Mouse (Mus musculus) limb, embryonic 11.5 days (tissue): ENCODE data around the gene Nr3c2. TPM values are rescaled to one million over a fixed set of nuclear protein-coding genes. Genes with fewer than 3 reads are reported as not detected.

Source experiments
- ATAC-seq: fragments of 200-750 bp; cut with Nextera tagmentation; 2 replicates; pipeline ENCODE4 v1.8.0; 2017; ENCODE audit warnings: low read depth; ENCODE audit not compliant: insufficient number of reproducible peaks, low FRiP score, low TSS enrichment
- DNase-seq: peaks from one replicate; pipeline ENCODE4 v3.0.0-alpha.2; 2015; ENCODE audit warnings: low spot score
- H3K27ac ChIP-seq: fragments of 300-500 bp; sonication (generic); replicated peaks from 2 replicates; pipeline ENCODE4 v1.5.1; 2014; ENCODE audit warnings: low read depth, mild to moderate bottlenecking, low read length
- H3K27me3 ChIP-seq: fragments of 300-500 bp; sonication (generic); 2 replicates; pipeline ENCODE4 v1.6.1; 2014; ENCODE audit warnings: mild to moderate bottlenecking, low read length, mixed read lengths; ENCODE audit not compliant: control insufficient read depth, insufficient read depth
- H3K36me3 ChIP-seq: fragments of 300-500 bp; sonication (generic); 2 replicates; pipeline ENCODE4 v1.6.1; 2014; ENCODE audit warnings: mild to moderate bottlenecking, low read length, moderate library complexity, mixed read lengths; ENCODE audit not compliant: control insufficient read depth, insufficient read depth
- H3K4me1 ChIP-seq: fragments of 300-500 bp; sonication (generic); 2 replicates; pipeline ENCODE4 v1.6.1; 2014; ENCODE audit warnings: low read length, mixed read lengths; ENCODE audit not compliant: control insufficient read depth, insufficient read depth
- H3K4me2 ChIP-seq: fragments of 300-500 bp; sonication (generic); 2 replicates; pipeline ENCODE4 v1.6.1; 2014; ENCODE audit warnings: low read depth, mild to moderate bottlenecking, moderate library complexity; ENCODE audit not compliant: severe bottlenecking
- H3K4me3 ChIP-seq: fragments of 300-500 bp; sonication (generic); 2 replicates; pipeline ENCODE4 v1.5.1; 2014; ENCODE audit warnings: low read depth, low read length
- H3K9ac ChIP-seq: fragments of 300-500 bp; sonication (generic); 2 replicates; pipeline ENCODE4 v1.6.1; 2014; ENCODE audit warnings: mild to moderate bottlenecking, low read length
- H3K9me3 ChIP-seq: fragments of 300-500 bp; sonication (generic); 2 replicates; pipeline ENCODE4 v1.6.1; 2016; ENCODE audit warnings: low read length; ENCODE audit not compliant: control insufficient read depth
- WGBS: fragments of 180-500 bp; shearing (Covaris S2); extraction: QIAGEN DNeasy Blood & Tissue Kit; methylation state at CpG from one replicate; pipeline ENCODE4 v1.1.7; 2014; 5-methylcytosine and 5-hydroxymethylcytosine counted together
- polyA plus RNA-seq: library from polyadenylated mRNA; unstranded; fragments of >200 nt; fragmentation: Nextera tagmentation; extraction: Ambion mirVana; gene quantifications from 2 replicates; pipeline ENCODE4 v1.2.1, GENCODE M21; 2014

Nr3c2 gene
- polyA plus RNA-seq, 1 experiment from 2014 or later, result 0.37 TPM

DNA sequence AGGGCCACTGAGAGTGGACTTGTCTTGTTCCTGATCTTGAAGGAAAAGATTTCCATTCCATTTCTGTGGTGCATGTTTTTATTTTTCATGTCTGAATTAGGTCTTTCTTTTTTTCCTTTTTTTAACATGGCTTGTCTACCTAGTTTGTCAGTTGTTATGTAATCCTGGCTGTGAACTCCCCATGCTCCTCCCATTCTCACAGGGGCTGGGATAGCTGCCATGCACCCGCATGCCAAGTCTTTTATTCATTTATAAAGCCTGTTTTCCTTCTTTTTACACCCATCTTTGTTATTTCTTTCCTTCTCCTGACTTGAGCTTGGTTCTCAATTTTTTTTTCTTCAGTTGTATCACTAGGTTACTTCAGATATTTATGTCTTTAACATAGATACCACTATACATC lies 337.5 kb downstream of the Nr3c2 start:
- ATAC-seq (no peak), DNase-seq (no peak)
- 86% methylated on average over 1 of the region's 1 CpGs for WGBS
- no peaks in the 10 kb centered on the region for H3K9me3 ChIP-seq
- H3K9ac ChIP-seq, result no peak overlapping the region
- no peaks in the 10 kb centered on the region for H3K36me3 ChIP-seq
- H3K27ac ChIP-seq, result no peak overlapping the region
- H3K4me3 ChIP-seq, result no peak overlapping the region
- H3K4me1 ChIP-seq, result no peaks in the 10 kb centered on the region
- no peaks in the 10 kb centered on the region for H3K27me3 ChIP-seq
- H3K4me2 ChIP-seq, result no peak overlapping the region

DNA sequence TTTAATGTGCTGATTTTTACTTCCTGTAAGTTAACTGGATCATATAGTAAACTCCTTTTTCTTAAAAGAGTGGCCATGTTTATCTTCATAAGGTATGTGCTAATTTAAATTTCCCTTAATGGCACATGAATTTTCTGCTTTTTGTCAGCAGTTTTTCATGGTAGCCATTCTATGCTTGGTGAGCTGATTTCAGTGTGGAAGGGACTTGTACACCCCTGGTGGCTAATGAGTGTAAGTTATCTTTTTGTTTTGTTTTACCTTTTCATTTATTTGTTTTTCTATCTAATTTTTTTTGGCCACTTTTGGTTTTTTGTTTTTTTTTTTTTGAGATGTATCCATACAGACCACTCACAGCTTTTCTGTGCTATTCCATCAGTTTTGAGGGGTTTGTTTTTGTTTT lies 340.2 kb downstream of the Nr3c2 start:
- H3K4me3 ChIP-seq, result no peak overlapping the region
- H3K4me1 ChIP-seq, result no peaks in the 10 kb centered on the region
- no peak overlapping the region for H3K9ac ChIP-seq
- DNase-seq, result no peak
- no peaks in the 10 kb centered on the region for H3K36me3 ChIP-seq
- H3K9me3 ChIP-seq, result no peaks in the 10 kb centered on the region
- H3K27me3 ChIP-seq, result no peaks in the 10 kb centered on the region
- H3K4me2 ChIP-seq, result no peak overlapping the region
- ATAC-seq, result no peak
- no peak overlapping the region for H3K27ac ChIP-seq

- no peak overlapping the region for H3K4me3 ChIP-seq
- ATAC-seq (no peak), DNase-seq (no peak)
- no peaks in the 10 kb centered on the region for H3K9me3 ChIP-seq
- no peak overlapping the region for H3K27ac ChIP-seq
- H3K27me3 ChIP-seq, result no peaks in the 10 kb centered on the region
- no peaks in the 10 kb centered on the region for H3K4me1 ChIP-seq
- no peaks in the 10 kb centered on the region for H3K36me3 ChIP-seq
- 96% methylated on average over 3 of the region's 3 CpGs for WGBS
- H3K4me2 ChIP-seq, result no peak overlapping the region
- no peak overlapping the region for H3K9ac ChIP-seq
Measured at GRCm38 (mm10) chr8:77241381-77241780, 342.1 kb downstream of the Nr3c2 start.

GRCm38 (mm10) chr8:77250094-77250493 lies 350.9 kb downstream of the Nr3c2 start:
- H3K27ac ChIP-seq, result no peak overlapping the region
- no peaks in the 10 kb centered on the region for H3K27me3 ChIP-seq
- H3K4me2 ChIP-seq, result no peak overlapping the region
- no peak for DNase-seq
- no peaks in the 10 kb centered on the region for H3K36me3 ChIP-seq
- no peak for ATAC-seq
- 94% methylated on average over 3 of the region's 3 CpGs for WGBS
- no peak overlapping the region for H3K9ac ChIP-seq
- H3K4me3 ChIP-seq, result no peak overlapping the region
- no peaks in the 10 kb centered on the region for H3K9me3 ChIP-seq
- no peaks in the 10 kb centered on the region for H3K4me1 ChIP-seq

- DNase-seq (no peak), ATAC-seq (no peak)
- H3K9me3 ChIP-seq, result no peaks in the 10 kb centered on the region
- no peak overlapping the region for H3K9ac ChIP-seq
- H3K27me3 ChIP-seq, result no peaks in the 10 kb centered on the region
- H3K4me2 ChIP-seq, result no peak overlapping the region
- no peaks in the 10 kb centered on the region for H3K4me1 ChIP-seq
- WGBS, result 93% methylated on average over 5 of the region's 5 CpGs
- no peak overlapping the region for H3K4me3 ChIP-seq
- H3K36me3 ChIP-seq, result no peaks in the 10 kb centered on the region
- no peak overlapping the region for H3K27ac ChIP-seq
Measured at GRCm38 (mm10) chr8:77251134-77251533, 351.9 kb downstream of the Nr3c2 start.

DNA sequence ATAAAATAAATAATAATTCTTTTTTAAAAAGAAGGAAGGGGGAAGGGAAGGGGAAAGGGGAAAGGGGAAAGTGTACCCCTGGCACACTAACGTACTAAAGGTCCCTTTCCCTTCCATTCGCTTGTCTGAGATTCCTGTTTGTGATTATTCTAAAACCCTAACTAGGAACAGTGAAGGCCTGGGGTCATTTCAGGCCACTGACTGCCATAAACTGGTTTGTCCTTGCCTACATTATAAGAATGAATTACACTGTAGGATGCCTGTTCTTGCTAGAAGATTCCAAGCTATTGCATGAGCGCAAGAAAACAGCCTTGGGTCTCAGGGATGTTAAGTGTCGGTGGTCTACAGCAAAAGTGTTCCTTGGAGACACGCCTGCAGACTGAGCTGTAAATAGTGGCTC lies 355.2 kb downstream of the Nr3c2 start:
- H3K9ac ChIP-seq, result no peak overlapping the region
- H3K4me3 ChIP-seq, result no peak overlapping the region
- peaks cover 2% of the 10 kb centered on the region; the same call in 1 of the 2 replicates for H3K36me3 ChIP-seq
- H3K27me3 ChIP-seq, result no peaks in the 10 kb centered on the region
- DNase-seq, result no peak
- no peak overlapping the region for H3K4me2 ChIP-seq
- H3K9me3 ChIP-seq, result no peaks in the 10 kb centered on the region
- no peak overlapping the region for H3K27ac ChIP-seq
- no peaks in the 10 kb centered on the region for H3K4me1 ChIP-seq
- ATAC-seq, result no peak
- 81% methylated on average over 5 of the region's 5 CpGs for WGBS

- ATAC-seq (no peak), DNase-seq (no peak)
- Histone ChIP-seq H3K36me3 (peaks cover 2% of the 10 kb centered on the region; the same call in 1 of the 2 replicates), H3K4me2 (no peak overlapping the region), H3K4me1 (no peaks in the 10 kb centered on the region), H3K27ac (no peak overlapping the region), H3K9ac (no peak overlapping the region), H3K4me3 (no peak overlapping the region), H3K9me3 (no peaks in the 10 kb centered on the region), H3K27me3 (no peaks in the 10 kb centered on the region)
- 96% methylated on average over 5 of the region's 5 CpGs for WGBS
Measured at GRCm38 (mm10) chr8:77256450-77257084, 357.3 kb downstream of the Nr3c2 start.

DNA sequence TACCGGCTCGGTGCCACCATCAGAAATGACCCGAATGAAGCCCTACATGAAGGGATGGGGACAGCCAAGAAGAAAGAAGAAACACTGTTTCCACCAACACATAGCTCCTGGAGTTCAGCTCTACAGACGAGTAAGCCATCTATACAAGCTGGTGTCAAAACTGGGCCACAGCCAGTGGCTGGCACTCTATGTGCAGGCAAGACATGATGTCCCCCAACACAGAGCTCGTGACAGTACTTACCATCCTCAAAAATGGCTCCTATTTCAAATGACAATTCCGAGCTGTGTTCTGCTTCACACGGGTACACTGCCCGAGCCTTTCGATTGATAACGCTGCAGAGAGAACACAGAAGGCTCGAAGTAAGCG lies 357.8 kb downstream of the Nr3c2 start:
- WGBS, result 95% methylated on average over 12 of the region's 12 CpGs
- Histone ChIP-seq H3K4me3 (no peak overlapping the region), H3K27me3 (no peaks in the 10 kb centered on the region), H3K4me1 (no peaks in the 10 kb centered on the region), H3K27ac (no peak overlapping the region), H3K4me2 (no peak overlapping the region), H3K9me3 (no peaks in the 10 kb centered on the region), H3K9ac (no peak overlapping the region), H3K36me3 (peaks cover 2% of the 10 kb centered on the region; the same call in 1 of the 2 replicates)
- ATAC-seq, result no peak
- no peak for DNase-seq

GRCm38 (mm10) chr8:77261215-77261614 lies 362.0 kb downstream of the Nr3c2 start:
- H3K9ac ChIP-seq, result no peak overlapping the region
- no peaks in the 10 kb centered on the region for H3K4me1 ChIP-seq
- peaks cover 2% of the 10 kb centered on the region; the same call in 1 of the 2 replicates for H3K36me3 ChIP-seq
- no peaks in the 10 kb centered on the region for H3K9me3 ChIP-seq
- no peak overlapping the region for H3K4me3 ChIP-seq
- 90% methylated on average over 6 of the region's 6 CpGs for WGBS
- DNase-seq (no peak), ATAC-seq (no peak)
- no peak overlapping the region for H3K27ac ChIP-seq
- H3K4me2 ChIP-seq, result no peak overlapping the region
- no peaks in the 10 kb centered on the region for H3K27me3 ChIP-seq
